Mouse (Mus musculus): ENCODE data around the gene Atp6v1g2.

GRCm38 (mm10) chr17:35243086-35243485 is 9.6 kb downstream of the Atp6v1g2 start:
- no peak for TF ChIP-seq GATA1 (IDR thresholded peaks at IDR 0.05; ENCODE audit: low read length)
- no peak for TF ChIP-seq TAL1 (IDR thresholded peaks at IDR 0.05; ENCODE audit: low read length)

All from erythroblast, embryonic 14.5 days (primary cell).